Mouse (Mus musculus) urinary bladder, postnatal 36 days (tissue): ENCODE results near the gene Nudt5.

ENCODE experiments used
- DNase-seq, 2 experiments: peaks; one replicate each; pipeline ENCODE4 v3.0.0; 2022; ENCODE audit warnings: low spot score in 2 of 2, mixed read lengths in 1 of 2

Nudt5 gene

GRCm38 (mm10) chr2:5867681-5868080 is 22.9 kb downstream of the Nudt5 start:
- no peak for DNase-seq

DNA sequence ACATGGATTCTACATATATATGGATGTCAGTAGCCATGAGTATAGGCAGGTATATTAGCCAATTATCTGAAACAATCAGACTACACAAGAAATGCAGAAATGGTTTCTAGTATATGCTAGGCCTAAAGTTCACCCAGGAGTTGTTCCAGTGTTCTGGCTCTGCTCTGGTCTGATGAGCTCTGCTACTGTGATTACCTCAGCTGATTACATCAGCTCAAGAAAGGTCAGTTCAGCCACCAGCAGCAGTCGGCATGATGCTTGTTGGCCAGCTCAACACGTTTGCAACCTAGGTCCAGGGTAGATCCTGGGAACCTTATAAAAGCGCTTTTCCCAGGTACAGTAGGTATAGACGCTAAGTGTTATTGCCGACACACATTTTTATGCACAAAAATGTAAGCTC is 24.9 kb downstream of the Nudt5 start:
- DNase-seq = no peak

GRCm38 (mm10) chr2:5877446-5877845 is 32.6 kb downstream of the Nudt5 start:
- DNase-seq = no peak

DNA sequence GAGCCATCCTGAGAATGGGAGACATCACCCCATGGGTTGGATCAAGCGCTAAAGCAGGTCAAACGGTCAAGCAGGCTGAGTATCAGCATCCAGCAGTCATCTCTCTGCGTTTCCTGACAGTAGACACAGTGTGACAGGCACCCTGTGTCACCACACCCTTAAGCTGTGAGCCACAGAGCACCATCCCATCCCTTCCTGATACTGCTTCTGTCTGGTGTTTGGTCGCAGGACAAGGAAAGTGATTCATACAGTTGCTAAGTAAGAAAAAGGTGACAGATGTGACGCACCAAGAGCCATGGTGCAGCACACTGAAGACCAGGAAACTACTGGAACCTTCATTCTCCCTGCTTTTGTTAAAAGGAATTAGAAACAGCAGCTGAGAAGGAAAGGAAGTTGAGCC is 44.0 kb downstream of the Nudt5 start:
- no peak for DNase-seq

GRCm38 (mm10) chr2:5889412-5889811 is 44.6 kb downstream of the Nudt5 start:
- no peak for DNase-seq

- DNase-seq = no peak
These were observed 49.5 kb downstream of the Nudt5 start for GRCm38 (mm10) chr2:5894296-5894695.

DNA sequence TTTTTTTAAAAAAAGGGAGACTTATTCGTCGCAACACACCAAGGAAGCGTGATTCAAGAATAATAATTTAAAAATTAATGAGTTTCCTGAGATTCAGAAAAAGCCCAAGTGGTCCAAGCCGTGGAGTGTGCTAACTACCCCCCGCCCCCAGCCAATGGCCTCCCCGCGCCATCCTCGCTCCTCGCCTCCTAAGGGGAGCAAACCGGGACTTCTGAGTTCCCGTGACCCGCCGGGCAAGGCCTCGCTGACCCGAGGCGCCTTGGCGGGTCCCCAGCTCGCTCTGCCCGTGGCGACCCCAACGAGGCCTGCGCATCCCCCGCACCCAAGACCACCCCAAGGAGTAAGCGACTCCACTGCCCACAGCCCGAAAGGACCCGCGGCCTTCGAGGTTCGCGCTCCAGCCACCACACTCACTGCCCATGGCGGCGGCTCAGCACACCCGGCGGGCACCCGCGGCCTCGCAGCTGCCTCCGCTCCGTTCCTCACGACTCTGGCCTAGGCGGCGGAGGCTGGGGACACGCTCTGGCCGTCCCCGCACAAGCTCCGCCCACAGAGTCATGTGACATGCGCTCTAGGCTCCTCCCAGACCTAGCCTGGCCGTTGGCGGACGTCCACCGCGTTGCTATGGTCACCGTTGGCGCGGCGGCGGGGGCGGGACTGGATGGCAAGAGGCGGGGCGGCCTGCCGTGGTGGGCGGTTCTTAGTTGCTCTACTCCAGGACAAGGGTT is 50.2 kb downstream of the Nudt5 start, which contains the start of gene Sec61a2:
TSS of gene Sec61a2 (minus strand) at position 590 of the 728 bp plus-strand sequence.
- peak; percentile 99 to 100 for DNase-seq

- DNase-seq = no peak
These were observed 55.3 kb downstream of the Nudt5 start for GRCm38 (mm10) chr2:5900145-5900544.

DNA sequence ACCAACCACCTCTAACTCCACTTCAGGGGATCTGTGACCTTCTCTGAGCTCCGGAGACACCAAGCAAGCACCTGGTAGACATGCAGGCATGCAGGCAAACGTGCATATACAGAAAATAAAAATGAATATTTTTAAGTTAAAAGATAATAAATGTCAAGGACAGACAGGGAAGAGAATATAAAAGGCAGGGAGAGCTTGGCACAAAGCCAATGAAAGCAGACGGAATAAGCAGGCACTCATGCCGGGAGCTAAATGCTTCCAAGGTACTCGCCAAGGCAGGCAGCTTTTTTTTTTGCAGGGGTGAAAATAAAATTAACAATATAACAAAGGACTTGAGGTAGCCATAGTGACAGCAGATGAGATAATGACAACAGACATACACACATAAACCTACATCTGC is 61.3 kb downstream of the Nudt5 start:
- DNase-seq = no peak

DNA sequence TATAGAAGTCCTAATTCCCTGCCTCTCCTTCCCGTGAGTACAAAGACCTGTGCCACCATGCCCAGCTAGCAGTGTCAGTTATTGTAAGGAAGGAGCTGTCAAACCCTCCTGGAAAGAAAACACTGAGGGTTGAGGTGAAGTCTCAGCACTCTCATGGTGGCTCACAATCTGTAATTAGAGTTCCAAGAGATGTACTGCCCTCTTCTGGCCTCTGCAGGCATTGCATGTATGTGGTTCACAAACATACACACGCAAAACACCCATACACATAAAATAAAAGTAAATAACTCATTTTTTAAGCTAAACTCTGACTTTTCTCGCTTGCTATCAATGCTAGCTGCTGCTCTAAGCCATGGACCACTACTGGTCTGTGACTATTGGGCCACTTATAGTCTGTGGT is 61.8 kb downstream of the Nudt5 start:
- peak in 1 of 2 experiments; percentile 20 for DNase-seq

GRCm38 (mm10) chr2:5911282-5911965 is 66.6 kb downstream of the Nudt5 start:
- no peak for DNase-seq
